Mouse (Mus musculus) G1E (cell line): ENCODE measurements around the gene Dnah2. TPM values are rescaled to one million over a fixed set of nuclear protein-coding genes. Genes with fewer than 3 reads are reported as not detected.
A peak's percentile ranks its signal among the peaks of the same experiment; 100 is the strongest.

ENCODE experiments used
- ATAC-seq: 2 replicates; pipeline ENCODE4 v1.8.0; 2016; ENCODE audit warnings: mild to moderate bottlenecking; ENCODE audit not compliant: insufficient number of reproducible peaks, poor library complexity, low FRiP score, severe bottlenecking; ENCODE audit errors: extremely low read depth
- DNase-seq: peaks from one replicate; pipeline ENCODE4 v3.0.0; 2012; ENCODE audit warnings: low spot score
- H3K27me3 ChIP-seq: 2 replicates; pipeline ENCODE4 v1.6.1; 2012; ENCODE audit warnings: mild to moderate bottlenecking, low read length, inconsistent platforms; ENCODE audit not compliant: insufficient read depth
- H3K36me3 ChIP-seq: replicated peaks from 2 replicates; pipeline ENCODE3; 2012; ENCODE audit warnings: mild to moderate bottlenecking, inconsistent platforms
- H3K4me1 ChIP-seq: 2 replicates; pipeline ENCODE4 v1.6.1; 2012; ENCODE audit warnings: low read depth, low read length, inconsistent platforms, mixed read lengths; ENCODE audit not compliant: insufficient read depth
- H3K4me3 ChIP-seq: 2 replicates; pipeline ENCODE4 v1.5.1; 2012; ENCODE audit warnings: low read depth, mild to moderate bottlenecking, inconsistent platforms, low read length, moderate library complexity, mixed read lengths
- H3K9me3 ChIP-seq: replicated peaks from 2 replicates; pipeline ENCODE4 v1.6.1; 2012; ENCODE audit warnings: inconsistent platforms
- CTCF ChIP-seq: IDR thresholded peaks from 2 replicates; pipeline ENCODE4 v1.5.1; 2012; ENCODE audit warnings: low read depth, low read length, inconsistent platforms, mixed read lengths
- GATA1 ChIP-seq: IDR thresholded peaks from 2 replicates; pipeline ENCODE4 v1.6.1; 2012; ENCODE audit warnings: borderline replicate concordance, low read length, inconsistent platforms, mixed read lengths
- GATA2 ChIP-seq: IDR thresholded peaks from 2 replicates; pipeline ENCODE4 v1.6.1; 2012; ENCODE audit warnings: low read depth, low read length, inconsistent platforms, borderline replicate concordance
- POLR2AphosphoS5 ChIP-seq: IDR thresholded peaks from 2 replicates; pipeline ENCODE4 v1.6.1; 2012; ENCODE audit warnings: low read depth, low read length, inconsistent platforms; ENCODE audit not compliant: insufficient replicate concordance
- TAL1 ChIP-seq: conservative IDR thresholded peaks from 2 replicates; pipeline ENCODE4 v1.6.1; 2012; ENCODE audit warnings: low read depth, low read length, inconsistent platforms, mixed read lengths
- polyA plus RNA-seq: library from polyadenylated mRNA; stranded (reverse); fragments of >175 nt; gene quantifications from 2 replicates; pipeline ENCODE4 v1.2.3, GENCODE M21; 2012
- total RNA-seq, 2 experiments: library from RNA; stranded (forward) in 1 of 2; stranded (reverse) in 1 of 2; fragments of 200-1000 nt in 1 of 2; fragments of >200 nt in 1 of 2; fragmentation: Nextera tagmentation in 1 of 2; gene quantifications; 2 replicates each; pipeline ENCODE4 v1.2.3; 2014 to 2017

Dnah2 gene
- total and polyA plus RNA-seq, 3 experiments = 0.13 to 2.6 (median 1.1) TPM

- Histone ChIP-seq H3K4me1 (peaks cover 68% of the 10 kb centered on the region), H3K9me3 (no peaks in the 10 kb centered on the region), H3K27me3 (peaks cover 28% of the 10 kb centered on the region), H3K4me3 (no peak overlapping the region), H3K36me3 (no peaks in the 10 kb centered on the region)
- DNase-seq (no peak), ATAC-seq (no peak)
- TF ChIP-seq POLR2AphosphoS5 (no peak), CTCF (no peak; the same call in 1 of the 2 replicates), TAL1 (no peak), GATA2 (no peak), GATA1 (no peak)
Measured at GRCm38 (mm10) chr11:69513840-69514239, 35.1 kb downstream of the Dnah2 start.

GRCm38 (mm10) chr11:69510796-69511496 lies 38.0 kb downstream of the Dnah2 start:
- H3K4me3 ChIP-seq = peak overlapping the region; percentile 43; the same call in 1 of the 2 replicates

GRCm38 (mm10) chr11:69503863-69504280 lies 45.0 kb downstream of the Dnah2 start:
- DNase-seq (no peak), ATAC-seq (no peak)
- no peaks in the 10 kb centered on the region for H3K9me3 ChIP-seq
- TF ChIP-seq GATA2 (no peak), GATA1 (no peak), CTCF (no peak), TAL1 (no peak)
- H3K27me3 ChIP-seq = 0 out of 2 replicates have a peak, but pooled peaks cover 3% of the 10 kb centered on the region
- H3K36me3 ChIP-seq = no peaks in the 10 kb centered on the region
- peaks cover 39% of the 10 kb centered on the region for H3K4me1 ChIP-seq
- no peak overlapping the region for H3K4me3 ChIP-seq

More at GRCm38 (mm10) chr11:69510796-69511496, 38.0 kb downstream of the Dnah2 start:
- Histone ChIP-seq H3K4me1 (peaks cover 51% of the 10 kb centered on the region), H3K36me3 (no peaks in the 10 kb centered on the region), H3K27me3 (peaks cover 13% of the 10 kb centered on the region), H3K9me3 (no peaks in the 10 kb centered on the region)
- DNase-seq = no peak
- TF ChIP-seq CTCF = no peak
- peak; percentile 83 for TF ChIP-seq TAL1
- ATAC-seq = peak; percentile 54

- no peaks in the 10 kb centered on the region for H3K36me3 ChIP-seq
- H3K9me3 ChIP-seq = no peaks in the 10 kb centered on the region
- no peak for DNase-seq
- peaks cover 39% of the 10 kb centered on the region for H3K4me1 ChIP-seq
- peaks cover 4% of the 10 kb centered on the region; the same call in 1 of the 2 replicates for H3K27me3 ChIP-seq
- TF ChIP-seq POLR2AphosphoS5 = no peak
- no peak for TF ChIP-seq GATA1
- TF ChIP-seq GATA2 = no peak
- ATAC-seq = no peak
- no peak overlapping the region for H3K4me3 ChIP-seq
Measured at GRCm38 (mm10) chr11:69501555-69501954, 47.4 kb downstream of the Dnah2 start.

- no peaks in the 10 kb centered on the region for H3K36me3 ChIP-seq
- DNase-seq (no peak), ATAC-seq (no peak)
- H3K9me3 ChIP-seq = no peaks in the 10 kb centered on the region
- TF ChIP-seq GATA1 (no peak), POLR2AphosphoS5 (no peak), TAL1 (no peak), GATA2 (no peak), CTCF (no peak)
- peaks cover 14% of the 10 kb centered on the region; the same call in 1 of the 2 replicates for H3K27me3 ChIP-seq
- H3K4me1 ChIP-seq = peaks cover 32% of the 10 kb centered on the region
- H3K4me3 ChIP-seq = no peak overlapping the region
Measured at GRCm38 (mm10) chr11:69499140-69499539, 49.8 kb downstream of the Dnah2 start.

GRCm38 (mm10) chr11:69491711-69492110 lies 57.2 kb downstream of the Dnah2 start:
- DNase-seq = no peak
- H3K36me3 ChIP-seq = no peaks in the 10 kb centered on the region
- no peak for TF ChIP-seq CTCF
- TF ChIP-seq GATA2 = no peak
- no peak for TF ChIP-seq TAL1
- TF ChIP-seq GATA1 = no peak
- no peak for TF ChIP-seq POLR2AphosphoS5
- peaks cover 19% of the 10 kb centered on the region for H3K4me1 ChIP-seq
- H3K4me3 ChIP-seq = no peak overlapping the region
- H3K27me3 ChIP-seq = peaks cover 39% of the 10 kb centered on the region
- ATAC-seq = no peak
- peaks cover 3% of the 10 kb centered on the region; the same call in 1 of the 2 replicates for H3K9me3 ChIP-seq
